Mouse (Mus musculus) embryonic facial prominence, embryonic 13.5 days (tissue): Measurements from ENCODE around the gene Meis2. TPM values are rescaled to one million over a fixed set of nuclear protein-coding genes. Genes with fewer than 3 reads are reported as not detected.

ENCODE experiments used
- ATAC-seq: fragments of 200-750 bp; cut with Nextera tagmentation; 2 replicates; pipeline ENCODE4 v1.8.0; 2017; ENCODE audit warnings: low read depth; ENCODE audit not compliant: insufficient number of reproducible peaks, insufficient read depth, low FRiP score, low TSS enrichment
- H3K27ac ChIP-seq: fragments of 300-500 bp; sonication (generic); 2 replicates; pipeline ENCODE4 v1.5.1; 2015; ENCODE audit warnings: moderate library complexity, mild to moderate bottlenecking, inconsistent platforms
- H3K27me3 ChIP-seq: fragments of 300-500 bp; sonication (generic); 2 replicates; pipeline ENCODE4 v1.6.1; 2015; ENCODE audit warnings: mild to moderate bottlenecking, inconsistent platforms
- H3K36me3 ChIP-seq: fragments of 300-500 bp; sonication (generic); 2 replicates; pipeline ENCODE4 v1.6.1; 2015; ENCODE audit warnings: mild to moderate bottlenecking, inconsistent platforms
- H3K4me1 ChIP-seq: fragments of 300-500 bp; sonication (generic); 2 replicates; pipeline ENCODE4 v1.6.1; 2015; ENCODE audit warnings: inconsistent platforms
- H3K4me2 ChIP-seq: fragments of 300-500 bp; sonication (generic); 2 replicates; pipeline ENCODE4 v1.6.1; 2015; ENCODE audit warnings: moderate library complexity, mild to moderate bottlenecking, inconsistent platforms
- H3K4me3 ChIP-seq: fragments of 300-500 bp; sonication (generic); 2 replicates; pipeline ENCODE4 v1.5.1; 2015; ENCODE audit warnings: mild to moderate bottlenecking, inconsistent platforms
- H3K9ac ChIP-seq: fragments of 300-500 bp; sonication (generic); 2 replicates; pipeline ENCODE4 v1.6.1; 2015; ENCODE audit warnings: mild to moderate bottlenecking, inconsistent platforms
- H3K9me3 ChIP-seq: fragments of 300-500 bp; sonication (generic); 2 replicates; pipeline ENCODE4 v1.6.1; 2016; ENCODE audit warnings: inconsistent platforms
- WGBS: fragments of 180-500 bp; shearing (Covaris S2); methylation state at CpG from one replicate; pipeline ENCODE4 v1.1.7; 2015; ENCODE audit warnings: mixed read lengths; 5-methylcytosine and 5-hydroxymethylcytosine counted together
- polyA plus RNA-seq: library from polyadenylated mRNA; unstranded; fragments of >200 nt; fragmentation: Nextera tagmentation; extraction: Ambion mirVana; gene quantifications from 2 replicates; pipeline ENCODE4 v1.2.1, GENCODE M21; 2015

Gene Meis2
- polyA plus RNA-seq, 1 experiment from 2014 or later, result 43.1 TPM

- 13% methylated on average over 17 of the region's 17 CpGs for WGBS
- ATAC-seq, result no peak
Observed at GRCm38 (mm10) chr2:116074726-116075440, 9.2 kb upstream of the Meis2 start.

DNA sequence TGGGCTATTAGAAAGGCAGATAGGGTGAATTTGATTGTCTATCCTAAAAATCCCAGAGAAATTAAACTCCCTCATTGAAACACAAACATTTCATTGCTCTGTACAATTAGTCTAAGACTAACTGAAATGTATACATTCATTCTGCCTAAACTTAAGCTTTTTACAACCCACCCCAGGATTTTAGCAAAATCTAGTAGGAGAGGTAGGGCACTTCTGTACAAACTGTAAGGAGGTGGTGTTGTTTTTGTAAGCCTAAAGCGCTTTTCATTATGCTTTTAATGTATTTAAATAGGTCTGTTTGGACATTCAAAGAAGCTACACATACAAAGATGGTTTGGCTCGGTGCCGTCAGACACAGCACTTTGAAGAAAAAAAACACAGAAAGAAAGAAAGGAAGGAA is 8.4 kb upstream of the Meis2 start:
- Histone ChIP-seq H3K4me1 (peaks cover 16% of the 10 kb centered on the region), H3K27me3 (peaks cover 80% of the 10 kb centered on the region)

More at GRCm38 (mm10) chr2:116074726-116075440, 9.2 kb upstream of the Meis2 start:
- Histone ChIP-seq H3K4me3 (peak overlapping the region; percentile 48; the same call in 1 of the 2 replicates), H3K36me3 (no peaks in the 10 kb centered on the region), H3K9me3 (no peaks in the 10 kb centered on the region), H3K27me3 (peaks cover 71% of the 10 kb centered on the region), H3K4me1 (peaks cover 16% of the 10 kb centered on the region), H3K4me2 (peak overlapping the region; percentile 70), H3K27ac (no peak overlapping the region), H3K9ac (peak overlapping the region; percentile 64; the same call in 1 of the 2 replicates)

DNA sequence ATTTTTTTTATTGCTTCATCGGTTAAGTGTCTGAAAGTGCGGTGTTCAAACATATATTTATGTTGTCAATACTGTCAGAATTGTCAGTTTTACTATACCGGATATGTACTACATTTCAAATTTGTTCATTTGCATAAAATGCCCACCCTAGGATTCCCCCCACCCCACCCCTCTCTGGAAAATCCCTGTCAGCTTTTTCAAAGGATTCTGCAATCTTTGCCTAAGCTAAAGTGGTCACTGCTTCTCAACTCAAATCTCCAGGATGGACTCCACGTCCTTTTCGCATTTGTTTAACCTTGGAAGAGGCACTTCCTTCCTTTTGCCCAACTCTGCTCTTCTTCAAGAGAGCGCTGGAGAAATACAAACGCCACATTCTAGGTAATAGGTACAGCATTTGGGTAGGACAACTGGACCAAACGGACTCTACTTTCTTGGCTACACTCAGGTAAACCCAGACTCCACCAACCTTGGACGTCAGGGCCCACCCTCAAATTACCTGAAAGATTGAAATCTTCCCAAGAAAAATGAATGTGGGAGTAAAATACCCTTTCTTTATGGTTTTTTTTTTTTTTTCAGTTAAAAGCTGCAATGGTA is 7.8 kb upstream of the Meis2 start:
- Histone ChIP-seq H3K27ac (no peak overlapping the region), H3K4me2 (peak overlapping the region; percentile 2; the same call in 1 of the 2 replicates), H3K36me3 (no peaks in the 10 kb centered on the region), H3K4me3 (no peak overlapping the region), H3K4me1 (peaks cover 16% of the 10 kb centered on the region), H3K27me3 (peaks cover 85% of the 10 kb centered on the region), H3K9me3 (no peaks in the 10 kb centered on the region), H3K9ac (no peak overlapping the region)
- WGBS, result 30% methylated on average over 9 of the region's 9 CpGs
- no peak for ATAC-seq

More for the DNA sequence above, 8.4 kb upstream of the Meis2 start:
- no peak for ATAC-seq
- H3K9me3 ChIP-seq, result no peaks in the 10 kb centered on the region
- no peak overlapping the region for H3K27ac ChIP-seq
- H3K36me3 ChIP-seq, result no peaks in the 10 kb centered on the region
- no peak overlapping the region for H3K9ac ChIP-seq
- H3K4me3 ChIP-seq, result no peak overlapping the region
- 19% methylated on average over 3 of the region's 3 CpGs for WGBS
- 0 out of 2 replicates have a peak overlapping the region, but pooled peaks have one; percentile 70 for H3K4me2 ChIP-seq

- ATAC-seq, result no peak
- Histone ChIP-seq H3K36me3 (no peaks in the 10 kb centered on the region), H3K4me1 (peaks cover 16% of the 10 kb centered on the region), H3K9me3 (no peaks in the 10 kb centered on the region), H3K27me3 (peaks cover 88% of the 10 kb centered on the region), H3K27ac (no peak overlapping the region), H3K4me3 (peak overlapping the region; percentile 62), H3K9ac (peak overlapping the region; percentile 53; the same call in 1 of the 2 replicates), H3K4me2 (peak overlapping the region; percentile 72)
- WGBS, result 13% methylated on average over 5 of the region's 5 CpGs
Observed at GRCm38 (mm10) chr2:116072706-116073105, 7.1 kb upstream of the Meis2 start.

GRCm38 (mm10) chr2:116072321-116072640 is 6.6 kb upstream of the Meis2 start:
- WGBS, result 3% methylated on average over 13 of the region's 13 CpGs
- H3K27ac ChIP-seq, result no peak overlapping the region
- ATAC-seq, result no peak
- peak overlapping the region; percentile 62 for H3K4me3 ChIP-seq
- H3K4me2 ChIP-seq, result peak overlapping the region; percentile 72
- H3K9me3 ChIP-seq, result no peaks in the 10 kb centered on the region
- peak overlapping the region; percentile 53 for H3K9ac ChIP-seq
- peaks cover 16% of the 10 kb centered on the region for H3K4me1 ChIP-seq
- H3K36me3 ChIP-seq, result no peaks in the 10 kb centered on the region
- H3K27me3 ChIP-seq, result peaks cover 87% of the 10 kb centered on the region

- Histone ChIP-seq H3K27me3 (peaks cover 82% of the 10 kb centered on the region), H3K4me1 (peaks cover 16% of the 10 kb centered on the region), H3K4me2 (peak overlapping the region; percentile 72), H3K27ac (peak overlapping the region; percentile 62), H3K9ac (peak overlapping the region; percentile 53), H3K36me3 (no peaks in the 10 kb centered on the region), H3K9me3 (no peaks in the 10 kb centered on the region), H3K4me3 (peak overlapping the region; percentile 62)
- no peak for ATAC-seq
- 2% methylated on average over 25 of the region's 25 CpGs for WGBS
Observed at GRCm38 (mm10) chr2:116071571-116072320, 6.1 kb upstream of the Meis2 start.

- Histone ChIP-seq H3K4me2 (peak overlapping the region; percentile 72), H3K27ac (peak overlapping the region; percentile 48), H3K4me3 (peak overlapping the region; percentile 62), H3K27me3 (peaks cover 74% of the 10 kb centered on the region), H3K9me3 (no peaks in the 10 kb centered on the region), H3K9ac (peak overlapping the region; percentile 53), H3K4me1 (peaks cover 16% of the 10 kb centered on the region), H3K36me3 (no peaks in the 10 kb centered on the region)
- WGBS, result 18% methylated on average over 10 of the region's 10 CpGs
- ATAC-seq, result no peak
Observed at GRCm38 (mm10) chr2:116070614-116071425, 5.2 kb upstream of the Meis2 start.

DNA sequence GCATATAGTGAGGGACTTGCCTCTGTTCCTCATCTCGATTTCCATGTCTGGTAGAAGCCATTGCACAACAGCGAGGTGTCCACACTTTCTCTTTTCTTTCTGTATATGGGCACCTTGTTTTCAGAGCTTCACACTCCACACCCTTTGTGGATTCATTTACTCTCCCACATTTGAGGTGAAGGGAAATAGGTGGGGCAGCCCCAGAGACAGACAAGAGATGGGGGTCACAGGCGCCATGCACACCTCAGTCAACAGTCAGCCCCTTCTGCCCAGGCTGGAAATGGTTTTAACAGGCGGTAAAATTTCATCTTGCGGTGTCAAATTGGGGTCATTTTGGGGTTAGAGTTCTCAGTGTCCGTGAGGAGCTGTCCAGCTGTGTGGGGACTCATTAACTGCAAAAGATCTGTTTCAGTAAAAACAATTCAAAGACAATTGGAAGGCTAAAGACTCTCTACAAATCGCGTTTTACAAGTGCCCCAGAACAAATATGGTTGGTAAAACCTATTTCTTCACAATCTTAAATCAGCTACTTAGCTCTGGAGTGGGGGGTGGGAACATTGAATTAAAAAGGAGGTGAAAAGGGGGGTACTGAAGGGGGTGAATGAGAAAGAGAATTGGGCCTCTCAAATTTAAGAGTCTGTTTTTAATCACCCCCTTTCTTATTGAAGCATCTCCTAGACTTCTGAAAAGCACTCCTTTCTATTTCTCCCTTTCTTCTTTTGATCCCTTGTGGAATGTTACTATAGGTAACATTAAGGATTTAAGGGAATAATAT is 4.0 kb upstream of the Meis2 start:
- Histone ChIP-seq H3K9ac (peak overlapping the region; percentile 77), H3K27ac (peak overlapping the region; percentile 49; the same call in 1 of the 2 replicates), H3K36me3 (no peaks in the 10 kb centered on the region), H3K9me3 (no peaks in the 10 kb centered on the region), H3K4me1 (peaks cover 10% of the 10 kb centered on the region), H3K4me2 (peak overlapping the region; percentile 72), H3K27me3 (peaks cover 62% of the 10 kb centered on the region), H3K4me3 (peak overlapping the region; percentile 62)
- WGBS, result 13% methylated on average over 8 of the region's 8 CpGs
- no peak for ATAC-seq

DNA sequence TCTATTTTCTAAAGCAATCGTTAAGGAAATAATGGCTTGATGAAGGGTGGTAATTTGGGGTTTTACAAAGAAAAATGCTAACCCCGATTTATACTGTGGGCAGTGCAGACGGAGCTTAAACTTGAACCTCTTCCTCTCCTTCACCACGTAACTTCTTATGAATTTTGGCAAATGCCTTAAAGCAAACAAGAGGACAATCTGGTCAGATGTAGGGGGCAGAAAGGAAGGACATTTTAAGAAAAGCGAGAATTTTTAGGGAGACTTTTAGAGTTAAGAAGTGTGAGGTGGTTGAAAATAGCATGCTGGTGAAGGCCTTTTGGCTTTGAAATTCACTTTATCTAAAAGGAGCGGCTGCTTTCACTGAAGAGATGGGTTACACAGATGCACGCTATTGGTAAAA is 3.3 kb upstream of the Meis2 start:
- no peak for ATAC-seq
- Histone ChIP-seq H3K27me3 (peaks cover 56% of the 10 kb centered on the region), H3K27ac (no peak overlapping the region), H3K4me3 (peak overlapping the region; percentile 62), H3K9me3 (no peaks in the 10 kb centered on the region), H3K36me3 (no peaks in the 10 kb centered on the region), H3K9ac (peak overlapping the region; percentile 77), H3K4me1 (peaks cover 11% of the 10 kb centered on the region), H3K4me2 (peak overlapping the region; percentile 72)
- WGBS, result 21% methylated on average over 7 of the region's 7 CpGs

GRCm38 (mm10) chr2:116068461-116068860 is 2.8 kb upstream of the Meis2 start:
- no peak for ATAC-seq
- Histone ChIP-seq H3K27me3 (peaks cover 52% of the 10 kb centered on the region), H3K4me1 (peaks cover 14% of the 10 kb centered on the region), H3K4me3 (peak overlapping the region; percentile 62), H3K36me3 (no peaks in the 10 kb centered on the region), H3K4me2 (peak overlapping the region; percentile 72), H3K9me3 (no peaks in the 10 kb centered on the region), H3K9ac (peak overlapping the region; percentile 77), H3K27ac (peak overlapping the region; percentile 94; the same call in 1 of the 2 replicates)
- WGBS, result 5% methylated on average over 11 of the region's 11 CpGs
